Mouse (Mus musculus) midbrain, embryonic 11.5 days (tissue): ENCODE measurements at regions not wholly inside any gene's neighbourhood (a gene's known extent, or its start where the extent isn't known, plus 50 kb on each side); places are given as distances from the start of the nearest gene placed in this dataset.
A peak's percentile ranks its signal among the peaks of the same experiment; 100 is the strongest.

Source experiments
- ATAC-seq: fragments of 200-750 bp; cut with Nextera tagmentation; 2 replicates; pipeline ENCODE4 v1.8.0; 2017; ENCODE audit warnings: moderate TSS enrichment, moderate library complexity; ENCODE audit not compliant: low FRiP score
- DNase-seq: peaks from one replicate; pipeline ENCODE4 v3.0.0; 2015; ENCODE audit warnings: low spot score; ENCODE audit errors: missing footprints
- H3K27ac ChIP-seq: fragments of 300-500 bp; sonication (generic); 2 replicates; pipeline ENCODE4 v1.5.1; 2014; ENCODE audit warnings: low read depth, low read length
- H3K27me3 ChIP-seq: fragments of 300-500 bp; sonication (generic); 2 replicates; pipeline ENCODE4 v1.6.1; 2014; ENCODE audit warnings: mild to moderate bottlenecking, low read length, moderate library complexity, mixed read lengths; ENCODE audit not compliant: control insufficient read depth, insufficient read depth
- H3K36me3 ChIP-seq: fragments of 300-500 bp; sonication (generic); 2 replicates; pipeline ENCODE4 v1.6.1; 2014; ENCODE audit warnings: mild to moderate bottlenecking, low read length, moderate library complexity, mixed read lengths; ENCODE audit not compliant: control insufficient read depth, insufficient read depth
- H3K4me1 ChIP-seq: fragments of 300-500 bp; sonication (generic); 2 replicates; pipeline ENCODE4 v1.6.1; 2014; ENCODE audit warnings: low read length; ENCODE audit not compliant: control insufficient read depth, insufficient read depth
- H3K4me2 ChIP-seq: fragments of 300-500 bp; sonication (generic); 2 replicates; pipeline ENCODE4 v1.6.1; 2014; ENCODE audit warnings: mild to moderate bottlenecking, moderate library complexity
- H3K4me3 ChIP-seq: fragments of 300-500 bp; sonication (generic); 2 replicates; pipeline ENCODE4 v1.5.1; 2014; ENCODE audit warnings: low read depth, low read length
- H3K9ac ChIP-seq: fragments of 300-500 bp; sonication (generic); 2 replicates; pipeline ENCODE4 v1.6.1; 2014; ENCODE audit warnings: low read length
- H3K9me3 ChIP-seq: fragments of 300-500 bp; sonication (generic); 2 replicates; pipeline ENCODE4 v1.6.1; 2016; ENCODE audit warnings: low read length; ENCODE audit not compliant: control insufficient read depth
- WGBS: fragments of 180-500 bp; shearing (Covaris S2); extraction: QIAGEN DNeasy Blood & Tissue Kit; methylation state at CpG from one replicate; pipeline ENCODE4 v1.1.7; 2014; 5-methylcytosine and 5-hydroxymethylcytosine counted together

DNA sequence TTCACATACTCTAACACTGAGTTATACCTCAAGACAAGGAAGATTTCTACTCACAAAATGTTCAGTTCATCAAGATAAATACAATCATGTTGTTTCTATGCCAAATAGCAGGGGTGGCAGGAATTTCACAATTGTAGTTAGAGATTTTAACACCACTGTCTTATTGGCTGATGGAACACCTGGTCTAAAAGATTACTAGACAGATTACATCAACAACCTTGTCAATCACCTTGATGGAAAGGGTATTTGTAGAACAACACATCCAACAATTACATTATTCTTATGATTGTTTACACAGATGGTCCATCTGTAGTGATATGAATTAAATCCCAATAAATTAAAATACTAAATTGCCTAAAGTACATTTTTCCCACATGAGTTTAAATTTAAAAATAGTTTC, 657.4 kb downstream of the Hdgfl1 start:
- Histone ChIP-seq H3K36me3 (no peaks in the 10 kb centered on the region), H3K4me3 (no peak overlapping the region), H3K27me3 (no peaks in the 10 kb centered on the region), H3K27ac (no peak overlapping the region), H3K9me3 (no peaks in the 10 kb centered on the region), H3K4me2 (no peak overlapping the region), H3K9ac (no peak overlapping the region), H3K4me1 (no peaks in the 10 kb centered on the region)
- no peak for ATAC-seq
- peak; percentile 4 for DNase-seq

GRCm38 (mm10) chr13:26109013-26109412, 661.0 kb downstream of the Hdgfl1 start:
- WGBS: 96% methylated on average over 2 of the region's 2 CpGs
- Histone ChIP-seq H3K9ac (no peak overlapping the region), H3K9me3 (no peaks in the 10 kb centered on the region), H3K27ac (no peak overlapping the region), H3K4me2 (no peak overlapping the region), H3K4me3 (no peak overlapping the region), H3K27me3 (no peaks in the 10 kb centered on the region), H3K36me3 (no peaks in the 10 kb centered on the region), H3K4me1 (no peaks in the 10 kb centered on the region)
- ATAC-seq (no peak), DNase-seq (no peak)

- Histone ChIP-seq H3K9me3 (no peaks in the 10 kb centered on the region), H3K36me3 (no peaks in the 10 kb centered on the region), H3K4me2 (no peak overlapping the region), H3K27me3 (no peaks in the 10 kb centered on the region), H3K4me1 (no peaks in the 10 kb centered on the region), H3K27ac (no peak overlapping the region), H3K9ac (no peak overlapping the region), H3K4me3 (no peak overlapping the region)
- 83% methylated on average over 3 of the region's 3 CpGs for WGBS
- no peak for DNase-seq
- no peak for ATAC-seq
These were observed 681.2 kb downstream of the Hdgfl1 start for GRCm38 (mm10) chr13:26088727-26089126.

DNA sequence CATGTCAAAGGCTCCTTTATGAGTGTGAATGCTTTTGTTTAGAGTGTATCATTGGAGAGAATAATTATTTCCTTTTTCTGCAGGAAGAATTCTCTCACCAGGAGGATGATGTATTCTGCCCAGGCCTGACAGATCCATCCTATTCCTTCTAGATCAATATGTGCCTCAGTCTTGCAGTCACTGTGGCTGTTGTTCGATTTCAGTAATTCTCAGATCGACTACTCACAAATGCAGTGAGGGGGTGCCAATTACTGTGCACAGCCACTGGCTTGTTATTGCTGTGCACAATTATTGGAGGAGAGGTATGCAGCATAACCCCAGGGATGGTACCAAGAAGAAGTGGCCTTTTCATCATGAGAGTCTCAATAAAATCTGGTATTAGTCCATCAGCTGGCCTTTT, 689.2 kb downstream of the Hdgfl1 start:
- Histone ChIP-seq H3K4me2 (no peak overlapping the region), H3K36me3 (no peaks in the 10 kb centered on the region), H3K4me3 (no peak overlapping the region), H3K27ac (peak overlapping the region; percentile 40; the same call in 1 of the 2 replicates), H3K9ac (no peak overlapping the region), H3K27me3 (no peaks in the 10 kb centered on the region), H3K4me1 (no peaks in the 10 kb centered on the region), H3K9me3 (no peaks in the 10 kb centered on the region)
- ATAC-seq (peak; percentile 50; the same call in 1 of the 2 replicates), DNase-seq (no peak)
- WGBS: 80% methylated on average over 2 of the region's 2 CpGs

GRCm38 (mm10) chr13:26080302-26080701, 689.7 kb downstream of the Hdgfl1 start:
- ATAC-seq: no peak
- Histone ChIP-seq H3K36me3 (no peaks in the 10 kb centered on the region), H3K4me1 (no peaks in the 10 kb centered on the region), H3K27me3 (no peaks in the 10 kb centered on the region), H3K4me2 (no peak overlapping the region), H3K27ac (no peak overlapping the region), H3K9me3 (no peaks in the 10 kb centered on the region), H3K4me3 (no peak overlapping the region), H3K9ac (no peak overlapping the region)
- DNase-seq: no peak
- WGBS: 69% methylated on average over 4 of the region's 4 CpGs

- Histone ChIP-seq H3K27me3 (no peaks in the 10 kb centered on the region), H3K4me2 (no peak overlapping the region), H3K36me3 (no peaks in the 10 kb centered on the region), H3K9me3 (no peaks in the 10 kb centered on the region), H3K9ac (no peak overlapping the region), H3K4me3 (no peak overlapping the region), H3K4me1 (no peaks in the 10 kb centered on the region), H3K27ac (no peak overlapping the region)
- no peak for ATAC-seq
- no peak for DNase-seq
- 100% methylated on average over 1 of the region's 1 CpGs for WGBS
These were observed 690.6 kb downstream of the Hdgfl1 start for GRCm38 (mm10) chr13:26079362-26079761.

DNA sequence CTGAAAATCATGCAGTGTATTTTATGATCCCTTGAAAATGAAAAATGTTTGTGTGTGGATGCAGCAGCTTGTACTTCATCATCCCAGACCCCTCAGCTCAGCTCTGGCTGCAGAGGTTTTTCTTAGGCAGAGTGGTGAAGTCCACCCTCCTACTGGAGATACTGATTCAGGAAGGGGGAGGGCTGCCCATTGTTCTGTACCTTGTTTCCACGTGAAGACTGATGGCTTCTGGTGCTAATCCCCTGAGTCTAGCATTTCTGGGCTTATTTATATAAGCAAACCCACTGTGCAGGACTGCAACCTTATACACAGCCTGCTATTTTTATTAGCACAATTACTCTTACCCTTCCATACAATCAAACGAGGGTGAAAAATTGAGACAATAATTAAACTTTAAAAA, 708.6 kb downstream of the Hdgfl1 start:
- no peaks in the 10 kb centered on the region for H3K9me3 ChIP-seq
- no peak overlapping the region for H3K4me2 ChIP-seq
- WGBS: 28% methylated on average over 2 of the region's 2 CpGs
- peak; percentile 88 for DNase-seq
- no peaks in the 10 kb centered on the region for H3K36me3 ChIP-seq
- no peak overlapping the region for H3K27ac ChIP-seq
- H3K4me1 ChIP-seq: peaks cover 6% of the 10 kb centered on the region
- H3K4me3 ChIP-seq: no peak overlapping the region
- no peaks in the 10 kb centered on the region for H3K27me3 ChIP-seq
- peak; percentile 79 for ATAC-seq
- no peak overlapping the region for H3K9ac ChIP-seq

DNA sequence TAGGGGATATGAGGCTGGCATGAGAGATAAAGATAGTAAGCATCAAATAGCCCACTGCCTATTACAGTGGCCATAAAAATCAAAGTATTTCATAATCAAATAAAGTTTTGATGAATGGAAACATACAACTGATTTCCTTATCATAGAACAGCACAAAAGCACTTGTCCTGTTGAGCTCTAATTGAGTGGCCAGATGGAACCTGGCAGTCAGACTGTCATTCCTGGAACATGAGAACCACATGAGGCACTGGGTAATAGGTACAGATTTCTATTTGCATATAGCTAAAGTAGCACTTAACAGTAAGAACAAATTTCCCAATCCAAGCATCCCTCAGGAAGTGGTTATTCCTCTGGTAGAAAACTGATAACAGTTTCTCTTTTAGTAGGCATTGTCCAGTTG, 732.3 kb downstream of the Hdgfl1 start:
- ATAC-seq: no peak
- Histone ChIP-seq H3K9ac (no peak overlapping the region), H3K4me2 (no peak overlapping the region), H3K9me3 (no peaks in the 10 kb centered on the region), H3K36me3 (no peaks in the 10 kb centered on the region), H3K27me3 (no peaks in the 10 kb centered on the region), H3K27ac (no peak overlapping the region), H3K4me3 (no peak overlapping the region), H3K4me1 (no peaks in the 10 kb centered on the region)
- no peak for DNase-seq

- Histone ChIP-seq H3K27ac (no peak overlapping the region), H3K27me3 (no peaks in the 10 kb centered on the region), H3K36me3 (no peaks in the 10 kb centered on the region), H3K9ac (no peak overlapping the region), H3K4me3 (no peak overlapping the region), H3K9me3 (no peaks in the 10 kb centered on the region), H3K4me2 (no peak overlapping the region), H3K4me1 (no peaks in the 10 kb centered on the region)
- 86% methylated on average over 3 of the region's 3 CpGs for WGBS
- DNase-seq (no peak), ATAC-seq (no peak)
These were observed 743.6 kb downstream of the Hdgfl1 start for GRCm38 (mm10) chr13:26026386-26026785.

GRCm38 (mm10) chr13:26024696-26025095, 745.3 kb downstream of the Hdgfl1 start:
- no peak overlapping the region for H3K9ac ChIP-seq
- no peak overlapping the region for H3K27ac ChIP-seq
- no peaks in the 10 kb centered on the region for H3K27me3 ChIP-seq
- no peak for DNase-seq
- no peak for ATAC-seq
- H3K4me3 ChIP-seq: no peak overlapping the region
- H3K4me1 ChIP-seq: no peaks in the 10 kb centered on the region
- no peaks in the 10 kb centered on the region for H3K9me3 ChIP-seq
- H3K4me2 ChIP-seq: no peak overlapping the region
- H3K36me3 ChIP-seq: no peaks in the 10 kb centered on the region
